Mouse (Mus musculus) layer of hippocampus, adult 9-10 months (tissue): Measurements from ENCODE around the gene Arhgap44.
A peak's percentile ranks its signal among the peaks of the same experiment; 100 is the strongest.

Experiments
- DNase-seq: peaks from one replicate; pipeline ENCODE4 v3.0.0; 2022; ENCODE audit warnings: low spot score

The Arhgap44 gene

DNA sequence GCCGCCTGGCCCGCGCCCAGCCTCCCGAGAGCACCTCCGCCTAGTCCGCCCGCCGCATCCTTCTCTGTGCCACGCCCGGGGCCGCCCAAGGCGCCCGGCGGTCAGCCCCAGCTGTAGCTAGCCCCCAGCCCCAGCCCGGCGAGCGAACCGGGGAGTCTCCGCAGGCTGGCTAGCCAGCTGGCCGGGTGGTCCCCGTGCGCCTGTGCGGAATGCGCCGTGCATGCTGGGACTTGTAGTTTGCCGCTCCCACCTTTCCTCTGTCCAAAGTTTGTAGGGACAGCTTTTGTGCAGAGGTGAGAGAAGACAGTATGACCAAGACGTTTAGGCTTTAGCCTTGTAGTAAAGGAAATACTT, at the start of gene Arhgap44:
Gene Arhgap44, minus strand, starts transcription at position 195 of the 354 bp plus-strand sequence.
- no peak for DNase-seq

DNA sequence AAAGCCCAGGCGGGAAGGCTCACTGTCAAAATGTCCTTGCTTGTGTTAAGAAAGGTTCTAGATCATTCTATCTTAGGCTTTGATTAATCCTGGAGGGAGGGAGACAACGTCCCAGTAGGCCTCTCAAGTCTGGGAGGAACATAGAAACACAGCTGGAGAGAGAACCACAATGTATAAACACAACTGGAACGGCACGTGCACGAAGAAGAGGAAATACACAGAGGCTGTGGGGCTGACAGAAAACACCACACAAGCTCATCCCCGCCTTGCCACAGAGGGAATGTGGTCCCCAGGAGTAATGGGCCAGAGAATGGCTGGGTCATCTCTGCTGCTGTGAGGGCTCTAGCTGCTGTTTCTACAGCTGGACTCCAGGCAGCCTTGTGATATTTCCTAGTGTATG, 48.9 kb upstream of the Arhgap44 start:
- DNase-seq, result no peak

DNA sequence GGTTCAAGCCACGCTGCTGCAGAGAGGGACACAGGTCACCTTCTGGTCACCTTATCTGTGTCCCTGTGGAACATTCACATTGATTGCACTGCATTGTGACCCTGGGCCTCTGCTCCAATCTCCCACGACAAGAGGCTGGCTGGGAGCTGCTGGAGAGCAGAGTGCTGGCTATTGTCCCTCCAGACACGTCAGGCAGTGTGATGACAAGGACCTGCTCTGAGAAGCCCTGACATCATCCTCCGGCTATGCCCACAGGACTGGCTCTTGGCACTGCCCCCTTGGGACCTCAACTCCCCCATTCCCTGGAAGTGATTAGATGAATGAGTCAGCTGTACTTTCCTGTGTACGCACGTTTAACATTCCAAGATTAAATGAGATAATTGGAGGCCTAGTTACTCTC, 46.7 kb upstream of the Arhgap44 start:
- no peak for DNase-seq

DNA sequence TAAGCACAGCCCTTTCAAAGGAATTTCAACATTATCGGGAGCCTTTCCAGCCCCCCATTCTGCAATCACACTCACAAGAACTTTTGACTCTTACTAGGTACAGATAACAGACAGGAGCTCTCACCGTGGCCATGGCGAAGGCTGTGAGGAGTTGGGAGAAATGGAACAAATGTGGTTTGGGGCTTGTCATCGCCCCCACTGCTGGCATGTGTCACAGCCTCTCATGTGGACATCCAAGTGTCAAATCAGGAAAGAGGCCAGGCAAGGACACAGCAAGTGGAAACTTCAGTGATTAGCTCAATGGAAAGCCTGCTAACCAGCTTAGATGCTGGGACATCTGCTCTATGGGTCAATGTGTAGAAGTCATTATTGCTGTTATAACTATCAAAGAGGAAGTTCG, 42.5 kb upstream of the Arhgap44 start:
- DNase-seq, result no peak

DNA sequence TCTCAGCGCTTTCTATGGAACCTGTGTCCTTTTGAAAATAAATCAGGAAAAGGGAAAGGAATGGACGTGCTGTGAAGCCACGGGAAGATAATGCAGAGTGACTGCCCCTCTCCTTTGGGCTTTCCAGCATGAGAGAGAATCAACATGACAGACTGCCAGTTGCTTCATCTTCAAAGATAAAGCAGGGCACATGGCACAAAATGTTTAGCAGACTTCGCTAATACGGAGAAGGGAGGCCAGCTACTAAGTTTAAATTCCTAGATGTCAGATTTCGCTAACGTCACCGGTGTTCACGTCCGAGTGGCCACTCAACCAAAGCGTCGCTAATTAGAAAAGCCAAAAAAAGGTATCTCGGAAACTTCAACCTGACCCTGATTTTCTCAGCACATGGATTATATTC, 41.9 kb upstream of the Arhgap44 start:
- DNase-seq, result no peak

DNA sequence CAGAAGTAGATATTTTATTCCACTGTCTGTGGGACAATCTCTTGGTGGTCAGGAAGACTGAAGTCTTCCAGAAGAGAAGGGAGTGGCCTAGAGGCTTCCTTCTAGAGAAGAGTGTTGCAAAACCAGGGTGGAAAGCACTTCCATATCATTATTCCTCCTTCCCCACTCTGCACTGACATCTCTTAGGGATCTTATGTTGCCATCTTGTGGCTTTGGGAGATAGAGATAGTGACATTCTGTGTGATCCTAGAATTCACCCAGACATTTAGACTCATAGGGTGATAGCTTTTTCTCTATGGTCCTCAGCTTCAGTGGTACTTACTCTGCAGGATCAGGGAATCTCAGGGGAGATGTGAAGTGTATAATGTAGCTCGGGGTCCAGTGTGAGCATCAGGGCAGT, 40.3 kb upstream of the Arhgap44 start:
- DNase-seq, result no peak

DNA sequence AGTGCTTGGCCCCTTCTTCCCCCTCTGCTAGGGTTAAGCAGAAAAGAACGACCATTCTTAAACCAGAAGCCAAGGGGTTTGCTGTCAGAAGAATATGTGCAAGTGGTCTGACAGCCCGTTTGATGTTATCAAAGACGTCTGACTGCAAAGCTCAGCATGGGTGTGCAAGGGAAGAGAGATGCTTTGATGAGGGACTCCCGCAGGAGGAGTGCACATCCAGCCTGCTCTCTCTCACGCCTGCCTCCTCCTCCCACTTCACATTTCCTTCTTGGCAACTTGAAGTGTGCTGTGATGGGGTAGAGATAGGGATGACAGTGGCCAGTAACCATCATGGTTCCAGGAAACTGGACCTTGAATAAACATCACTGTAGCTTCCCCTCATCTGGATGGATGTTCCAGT, 39.5 kb upstream of the Arhgap44 start:
- DNase-seq, result no peak

DNA sequence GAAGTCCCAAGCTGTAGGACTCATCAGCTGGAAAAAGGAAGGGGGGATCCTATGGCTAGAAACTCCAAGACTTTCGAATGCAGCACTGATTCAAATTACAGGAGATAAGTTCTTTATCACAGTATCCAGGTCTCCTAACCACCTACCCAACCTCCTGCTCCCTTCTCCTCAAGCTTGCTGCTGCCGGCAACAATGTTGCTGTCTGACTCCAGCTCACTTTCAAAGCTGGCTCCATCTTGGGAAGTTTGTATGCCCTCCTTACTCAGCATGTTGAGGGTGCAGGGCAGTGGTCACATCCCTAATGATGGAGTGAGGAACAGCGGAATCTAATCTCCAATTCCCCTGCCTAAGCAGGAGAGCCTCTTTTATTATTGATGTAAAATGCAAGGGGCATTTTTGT, 35.3 kb upstream of the Arhgap44 start:
- DNase-seq, result no peak

DNA sequence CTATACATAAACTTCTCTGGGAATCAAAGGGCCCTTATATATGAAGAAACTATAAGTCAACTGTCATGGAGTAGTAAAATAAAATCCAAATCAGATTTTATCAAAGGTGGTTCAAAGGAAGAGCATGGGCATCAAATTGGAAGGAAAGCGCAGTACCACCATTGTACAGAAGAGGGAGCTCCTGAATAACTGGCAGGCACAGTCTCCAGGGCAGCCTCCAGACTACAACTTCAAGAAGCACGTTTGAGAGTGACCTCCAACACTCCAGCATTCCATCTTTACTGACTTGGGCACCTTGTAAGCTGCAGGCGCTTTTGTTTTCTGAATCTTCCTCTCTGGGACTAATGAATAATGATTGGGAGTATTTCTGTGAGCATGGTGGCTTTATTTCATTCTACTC, 34.5 kb upstream of the Arhgap44 start:
- peak; percentile 68 for DNase-seq

DNA sequence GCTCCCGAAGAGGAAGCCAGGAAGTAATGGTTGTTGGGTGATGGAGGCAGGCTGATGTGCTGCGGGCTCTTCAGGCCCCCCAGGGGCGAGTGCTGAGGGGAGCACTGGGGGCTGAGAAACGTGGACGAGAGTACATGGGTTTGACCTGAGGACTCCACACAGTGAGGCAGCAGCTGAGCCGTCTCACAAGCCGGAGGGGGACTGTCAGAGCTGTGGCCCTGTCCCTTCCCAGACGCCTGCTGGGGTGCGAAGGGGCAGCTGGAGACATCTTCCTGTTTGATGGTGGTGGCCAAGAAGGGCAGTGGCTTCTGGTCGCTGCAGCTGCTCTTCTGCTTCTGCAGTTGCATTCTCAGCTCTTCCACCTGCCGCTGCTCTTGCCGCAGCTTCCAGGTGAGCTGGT, 24.2 kb upstream of the Arhgap44 start:
- DNase-seq, result no peak

DNA sequence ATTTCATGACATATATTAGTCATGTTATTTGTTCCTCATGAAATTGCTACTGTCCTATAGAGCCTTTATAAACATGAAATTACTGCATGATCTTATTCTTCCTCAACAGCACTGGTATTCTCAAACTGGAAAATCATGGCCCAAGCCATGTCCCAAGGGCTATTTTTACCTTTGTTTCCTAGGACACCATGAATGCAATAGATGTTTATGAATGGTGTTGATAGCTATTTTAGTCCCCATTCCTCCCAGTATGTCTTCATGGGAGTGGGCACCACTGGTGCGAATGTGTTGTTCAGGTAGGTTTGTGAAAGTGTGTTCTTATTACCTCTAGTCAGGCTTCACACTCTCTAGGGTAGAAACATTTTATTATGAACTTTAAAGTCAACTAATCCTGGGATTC, 22.4 kb upstream of the Arhgap44 start:
- no peak for DNase-seq

DNA sequence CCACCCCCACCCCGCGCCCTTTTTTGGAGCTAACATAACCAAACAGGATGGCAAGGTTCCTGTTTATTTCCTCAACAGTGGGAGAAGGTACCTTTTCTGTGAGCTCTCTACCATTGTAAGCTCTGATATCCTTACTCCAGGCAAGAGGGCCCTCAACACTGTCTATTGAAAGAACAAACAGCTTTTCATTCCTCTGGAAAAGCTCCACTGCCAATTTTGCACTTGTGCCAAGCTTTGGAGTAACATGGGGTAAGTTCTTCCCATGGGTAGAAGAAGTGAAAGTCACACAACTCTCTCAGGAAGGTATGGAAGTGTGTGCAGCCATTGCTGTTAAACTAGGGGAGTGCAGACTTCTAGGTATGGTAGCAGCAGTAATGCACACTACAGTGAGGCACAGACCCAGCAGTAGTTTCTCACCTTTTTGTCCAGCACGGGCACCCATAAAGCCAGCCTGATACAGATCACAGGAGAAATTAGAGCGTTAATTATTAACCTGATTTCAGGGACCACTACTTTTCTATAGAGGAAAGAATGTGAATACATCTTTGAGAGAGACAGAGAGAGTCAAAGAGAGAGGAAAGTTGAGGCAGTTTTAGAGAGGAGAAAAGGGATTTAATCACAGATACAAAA, 7.5 kb upstream of the Arhgap44 start:
- no peak for DNase-seq

DNA sequence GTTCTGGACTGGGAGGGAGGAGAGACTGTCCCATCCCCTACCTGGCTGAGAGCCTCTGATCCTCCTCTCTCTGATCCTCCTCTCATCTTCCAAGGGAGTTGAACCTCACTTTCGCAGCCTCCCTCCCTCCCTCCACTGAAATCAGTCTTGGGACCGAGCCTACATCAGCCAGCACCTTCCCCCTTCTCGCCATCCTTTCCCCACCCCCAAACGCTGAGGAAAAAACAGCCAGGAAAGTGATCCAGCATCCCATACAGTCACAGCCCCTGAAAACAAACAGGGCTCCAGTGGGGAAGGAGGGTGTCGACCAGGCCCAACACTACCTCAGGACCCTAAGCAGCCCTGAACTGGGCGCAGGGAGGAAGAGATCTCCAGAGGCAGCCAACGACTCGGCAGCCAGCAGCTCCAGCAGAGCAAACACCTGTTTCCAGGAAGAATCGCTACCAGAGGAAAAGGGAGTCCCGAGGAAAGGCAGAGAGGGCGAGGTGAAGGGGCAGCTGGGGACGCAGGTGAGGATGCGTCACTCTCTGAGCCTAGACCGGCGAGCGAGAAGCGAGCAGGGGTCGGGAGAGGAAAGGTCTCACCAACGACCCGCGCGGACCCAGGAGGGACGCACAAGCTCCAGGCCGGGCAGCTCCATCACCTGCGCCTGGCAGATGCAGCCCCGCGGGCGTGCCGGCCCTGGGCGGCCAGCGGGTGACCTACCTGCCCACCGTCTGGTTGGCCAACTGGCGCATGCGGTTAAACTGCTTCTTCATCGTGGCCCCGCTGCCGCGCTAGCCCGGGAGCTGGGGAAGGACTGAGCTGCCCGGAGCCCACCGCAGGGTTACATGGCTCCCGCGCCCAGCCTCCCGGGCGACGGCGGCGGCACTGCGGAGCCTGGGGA, 637 bp downstream of the Arhgap44 start:
- DNase-seq, result no peak

DNA sequence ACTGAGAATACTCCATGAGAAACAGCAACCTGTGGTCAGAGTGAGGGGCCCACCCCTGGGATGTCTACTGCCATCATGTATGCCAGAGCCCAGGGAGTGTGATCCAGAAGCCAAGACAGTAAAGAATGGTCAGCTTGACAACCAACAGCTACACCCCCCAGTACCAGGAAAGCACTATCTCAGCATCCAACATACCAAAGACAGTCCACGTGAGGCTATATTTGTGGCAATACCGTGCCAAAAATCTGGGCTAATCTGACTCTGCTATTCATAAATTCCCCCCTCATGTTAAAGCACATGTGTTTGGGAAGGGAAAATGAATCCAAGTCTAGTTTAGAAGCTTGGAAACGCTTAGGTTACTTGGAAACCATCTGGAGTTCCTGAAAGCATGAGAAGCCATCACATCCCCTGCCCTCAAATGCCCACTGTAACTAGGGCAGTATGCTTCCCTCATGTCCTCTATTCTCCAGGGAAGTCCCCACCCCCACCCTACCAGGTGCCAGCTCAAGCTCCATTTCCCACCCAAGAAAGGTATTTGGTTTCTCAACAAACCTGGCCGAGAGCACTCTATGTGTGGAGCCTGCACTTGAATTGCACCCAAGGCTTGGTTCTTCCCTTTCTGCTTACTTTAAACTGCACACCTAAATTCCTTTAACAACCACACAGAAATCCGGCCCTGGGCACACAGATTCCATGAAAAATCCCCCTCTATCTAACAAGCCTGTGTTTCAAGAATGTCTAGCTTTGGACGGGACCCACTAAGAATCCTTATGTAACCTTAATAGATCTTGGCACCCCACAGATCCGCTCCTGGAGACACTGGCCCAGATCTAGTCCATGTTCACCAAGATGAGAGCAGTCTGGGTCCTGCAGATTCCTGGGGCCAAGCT, 1.5 kb downstream of the Arhgap44 start:
- no peak for DNase-seq

DNA sequence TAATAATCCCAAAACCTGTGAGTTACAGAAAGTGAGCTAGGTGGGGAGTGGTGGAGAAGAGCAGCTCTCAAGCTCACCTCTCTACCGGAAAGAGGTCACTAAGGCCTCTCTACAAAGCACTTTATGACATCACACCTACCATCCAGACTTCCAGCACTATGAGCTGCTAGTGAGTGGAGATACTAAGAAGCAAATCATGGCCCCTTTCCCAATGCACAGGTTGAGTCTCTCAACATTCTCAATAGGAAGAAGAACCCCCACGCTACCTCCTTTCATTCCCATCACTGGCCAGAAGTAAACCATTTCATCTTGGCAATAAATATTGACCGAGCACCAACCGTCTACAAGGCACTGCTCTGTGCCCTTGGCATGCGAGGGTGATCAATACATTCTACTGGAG, 3.0 kb downstream of the Arhgap44 start, which contains the start of gene 1700086D15Rik:
Gene 1700086D15Rik, minus strand, starts transcription at position 101 of the 400 bp plus-strand sequence.
- no peak for DNase-seq

DNA sequence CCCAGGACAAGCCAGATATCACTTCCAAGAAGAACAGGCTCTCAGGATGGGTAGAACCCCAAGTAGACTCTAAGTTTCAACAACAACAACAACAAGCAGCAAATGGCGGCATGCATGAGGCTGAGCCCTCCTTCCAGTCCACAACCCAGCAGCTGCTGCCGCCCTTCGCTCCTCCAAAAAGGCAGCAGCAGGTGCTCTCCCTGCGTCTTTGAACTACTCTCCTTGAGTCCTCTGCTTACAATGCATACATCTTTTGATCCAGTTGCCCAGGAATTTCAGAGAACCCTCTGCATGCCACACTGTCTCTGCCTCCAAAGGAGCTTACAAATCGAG, 4.1 kb downstream of the Arhgap44 start:
- no peak for DNase-seq

DNA sequence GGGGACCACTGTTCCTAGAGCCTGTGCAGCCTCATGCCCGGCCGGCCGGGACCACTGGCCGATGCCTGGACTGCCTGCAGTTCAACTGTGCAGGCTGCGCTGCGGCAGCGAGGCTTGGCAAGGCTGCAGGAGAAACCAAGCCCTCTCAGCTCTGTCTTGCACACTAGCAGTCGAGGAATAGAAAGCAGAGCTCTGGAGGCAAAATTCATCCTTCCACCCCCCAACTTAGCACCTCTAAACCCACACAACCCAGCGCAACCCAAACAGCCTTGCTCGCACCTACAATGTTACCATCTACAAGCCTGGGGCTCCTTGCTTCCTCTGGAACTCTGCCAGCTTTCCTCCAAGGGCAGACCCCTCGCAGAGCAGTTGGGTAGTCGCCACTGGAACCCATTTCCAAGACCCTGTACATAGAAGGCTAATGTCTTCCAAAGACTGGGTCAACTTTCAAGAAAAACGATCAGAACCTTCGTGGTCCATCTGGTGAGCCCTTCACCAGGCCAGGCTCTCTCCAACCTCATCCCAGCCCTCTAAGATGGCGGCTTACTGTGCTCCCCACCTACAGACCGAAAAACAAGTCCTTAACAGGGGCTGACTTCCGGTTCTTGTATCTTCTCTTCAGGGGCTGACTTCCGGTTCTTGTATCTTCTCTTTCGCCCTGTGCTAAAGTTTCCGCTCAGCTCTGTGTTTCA, 4.6 kb downstream of the Arhgap44 start:
- DNase-seq, result no peak

DNA sequence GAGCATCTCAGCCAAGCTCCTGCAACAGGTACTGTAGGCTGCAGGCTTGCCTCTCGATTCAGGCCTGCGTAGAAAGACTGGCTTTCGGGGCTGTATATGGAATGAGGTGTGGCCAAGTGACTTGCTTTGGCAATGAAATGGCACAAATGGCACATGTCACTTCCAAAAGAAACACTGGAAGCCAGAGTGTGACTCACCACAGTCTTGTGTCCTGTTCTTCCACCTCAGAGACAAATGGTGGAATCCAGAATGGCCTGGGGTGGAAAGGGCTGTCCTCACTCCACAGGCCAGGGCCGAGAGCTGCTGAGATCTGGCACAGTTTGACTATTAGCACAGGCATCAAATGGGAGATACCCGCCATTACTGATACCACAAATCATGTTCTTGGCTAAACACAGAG, 9.8 kb downstream of the Arhgap44 start:
- DNase-seq, result no peak

DNA sequence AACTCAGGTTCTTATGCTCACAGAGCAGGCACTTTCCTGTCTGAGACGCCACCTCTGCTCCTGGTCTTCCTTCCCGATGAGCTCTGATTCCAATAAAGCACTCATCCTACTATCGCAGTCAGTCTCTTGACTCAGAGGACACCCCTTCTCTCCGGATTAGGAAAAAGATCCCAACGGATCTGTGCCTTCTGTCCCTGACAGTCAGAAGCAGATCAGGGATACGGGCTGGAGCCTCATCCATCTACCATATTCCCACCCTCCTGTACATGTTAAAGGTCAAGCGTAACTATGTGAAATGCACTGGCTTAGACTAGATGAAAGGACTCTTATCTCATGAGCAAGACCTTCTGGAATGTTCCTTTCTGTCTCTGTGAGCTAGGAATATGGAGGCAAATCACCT, 14.3 kb downstream of the Arhgap44 start:
- DNase-seq, result no peak

DNA sequence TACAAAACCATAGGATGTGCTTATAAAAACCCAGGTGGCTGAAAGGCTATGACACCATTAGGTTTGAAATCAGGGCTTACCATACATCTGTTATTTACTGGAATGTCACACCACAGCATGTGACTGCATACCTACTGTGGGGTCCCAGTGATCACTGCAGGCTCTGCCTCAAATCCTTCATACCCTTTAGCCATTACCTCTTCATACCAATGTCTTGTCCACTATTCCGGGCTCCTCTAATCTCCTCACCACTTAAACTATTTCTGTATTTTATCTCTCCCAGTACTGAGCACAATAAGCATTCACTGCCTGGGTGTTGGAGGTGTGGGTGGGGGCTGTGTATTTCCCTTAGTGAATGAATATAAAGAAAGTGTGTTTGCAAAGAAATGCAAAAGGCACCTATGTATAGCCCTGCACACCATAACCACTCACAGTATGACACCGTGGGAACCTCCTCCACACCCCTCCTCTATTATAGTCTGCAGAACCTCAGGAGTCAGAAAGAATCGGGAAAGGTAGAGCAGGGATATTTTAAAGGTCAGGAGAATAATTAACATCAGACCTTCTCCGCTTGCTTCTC, 19.8 kb downstream of the Arhgap44 start:
- no peak for DNase-seq

DNA sequence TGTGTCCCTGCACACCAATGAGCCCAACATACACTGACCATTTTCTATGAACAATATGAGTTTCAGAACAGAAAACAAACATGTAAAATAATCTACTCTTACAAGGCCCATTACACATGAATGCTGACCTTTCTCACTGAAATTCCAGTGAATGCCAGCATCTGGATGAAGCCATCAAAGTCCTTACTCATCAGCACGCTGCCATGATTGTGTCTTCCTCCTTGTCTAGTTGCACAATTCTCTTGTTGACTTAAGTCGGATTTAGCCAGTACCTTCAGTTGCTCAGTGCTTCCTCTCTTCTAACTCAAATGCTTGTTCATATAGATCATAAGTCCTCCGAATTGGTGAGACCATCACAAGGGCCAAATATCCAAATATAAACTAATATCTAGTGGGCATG, 23.7 kb downstream of the Arhgap44 start:
- no peak for DNase-seq

DNA sequence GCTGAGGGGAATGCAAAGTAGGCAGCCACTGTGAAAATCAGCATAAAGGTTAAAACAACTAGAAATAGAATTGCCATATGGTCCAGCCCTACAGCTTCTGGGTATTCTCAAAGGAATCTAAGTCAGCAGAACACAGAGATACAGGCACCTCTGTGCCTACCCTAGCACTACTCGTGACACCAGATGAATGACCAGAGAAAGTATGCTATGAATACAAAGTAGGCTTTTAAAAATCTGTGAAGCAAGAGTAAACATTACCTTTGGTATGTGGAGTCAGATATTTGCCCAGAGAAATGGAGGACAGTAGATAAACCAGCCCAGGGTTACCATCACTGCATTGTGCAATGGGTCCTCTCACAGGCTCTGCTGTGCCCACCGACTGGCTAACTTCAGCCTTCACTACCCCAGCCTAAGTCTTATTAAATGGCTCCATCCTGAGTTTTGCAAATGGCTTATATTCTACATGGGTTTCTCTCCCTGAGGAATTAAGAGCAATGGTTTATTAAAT, 25.6 kb downstream of the Arhgap44 start:
- no peak for DNase-seq
